Comparison of ENCODE assay signal across 9 mouse cellular contexts in the genomic region with DNA sequence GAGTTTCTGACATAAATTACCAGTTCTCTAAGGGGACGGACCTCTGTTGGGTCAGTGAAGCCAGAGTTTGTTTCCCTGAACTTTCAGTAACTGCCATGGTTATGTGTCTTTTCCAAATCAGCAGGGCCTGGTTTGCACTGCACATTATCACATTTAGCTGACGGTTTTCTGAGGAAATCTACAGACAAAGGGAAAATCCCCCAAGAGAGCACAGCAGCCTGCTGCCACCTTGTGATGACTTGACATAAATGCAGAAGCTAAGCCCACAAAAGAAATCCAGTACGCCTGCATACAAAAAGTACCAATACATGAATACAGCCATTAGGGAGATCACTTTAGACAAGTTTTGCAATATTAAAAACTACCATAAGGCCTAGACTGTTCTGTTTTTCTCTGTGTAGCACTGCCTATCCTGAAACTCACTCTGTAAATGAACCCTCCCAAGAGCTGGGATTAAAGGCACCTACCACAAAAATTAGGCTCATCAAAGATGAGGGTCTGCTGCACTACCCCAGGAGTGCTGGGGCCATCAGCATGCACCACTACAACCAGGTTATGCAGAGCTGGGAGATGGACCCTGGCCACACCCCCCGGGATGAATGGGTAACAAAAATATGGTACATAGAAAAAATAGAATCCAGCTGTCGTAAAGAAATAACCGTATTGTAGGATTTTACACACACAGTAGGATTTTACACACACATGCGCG. TPM values are rescaled to one million over a fixed set of nuclear protein-coding genes. Genes with fewer than 3 reads are reported as not detected.
A peak's percentile ranks its signal among the peaks of the same experiment; 100 is the strongest.
DNase-seq lines count a peak whose midpoint lies in the region; ATAC-seq and TF ChIP-seq lines count a peak whose summit lies in the region.
"Had no signal": no experiment of that assay in that cellular context is flagged by ENCODE, and none has a peak within 500 bp of the region (broad histone marks: within the 10 kb centered on the region; RNA-seq: fewer than 3 reads in every experiment).

No protein-coding gene starts in this region.

- H3K79me2 ChIP-seq in heart, adult 2 months (replicated peaks; ENCODE audit: control insufficient read depth, insufficient read depth, low read length): no peaks in the 10 kb centered on the region

- H3K4me2 ChIP-seq in heart, embryonic 11.5 days: no peak overlapping the region
- H3K4me2 ChIP-seq in forebrain, embryonic 16.5 days (ENCODE audit: low read length): no peak overlapping the region

- no peak overlapping the region for H3K9ac ChIP-seq in heart, adult 2 months (ENCODE audit: low read depth, low read length)
- H3K9ac ChIP-seq in heart, embryonic 11.5 days (ENCODE audit: low read depth, low read length): no peak overlapping the region
- H3K9ac ChIP-seq in forebrain, embryonic 16.5 days (replicated peaks; ENCODE audit: low read depth, low read length): peak overlapping the region; percentile 18

- no peak for DNase-seq in heart, adult 2 months
- DNase-seq in NIH3T3 (ENCODE audit: low read depth): peak; percentile 68
- DNase-seq in layer of hippocampus, adult 9-10 months (ENCODE audit: low spot score): peak; percentile 39
- DNase-seq in retina, embryonic 14.5 days (ENCODE audit: low spot score): peak; percentile 70
- no peak for DNase-seq in thymus, postnatal 25 days
- no peak for DNase-seq in T-cell, adult 2 months (ENCODE audit: low spot score)

- intact Hi-C loops in heart, adult 2 months (cut with DNase I): no loop called here

- no peaks in the 10 kb centered on the region for H3K36me3 ChIP-seq in heart, adult 2 months (ENCODE audit: control insufficient read depth, insufficient read depth, low read length)
- H3K36me3 ChIP-seq in heart, embryonic 11.5 days (ENCODE audit: control insufficient read depth, insufficient read depth, low read length): peaks cover 20% of the 10 kb centered on the region
- 0 out of 2 replicates have a peak, but pooled peaks cover 2% of the 10 kb centered on the region for H3K36me3 ChIP-seq in forebrain, embryonic 16.5 days (ENCODE audit: control insufficient read depth, insufficient read depth)

- TF ChIP-seq CTCF in heart, adult 2 months (IDR thresholded peaks at IDR 0.05): peak; percentile 52

- H3K4me1 ChIP-seq in heart, adult 2 months (ENCODE audit: control insufficient read depth, insufficient read depth, low read length): no peaks in the 10 kb centered on the region
- no peaks in the 10 kb centered on the region for H3K4me1 ChIP-seq in heart, embryonic 11.5 days (ENCODE audit: control insufficient read depth, insufficient read depth, low read length)
- H3K4me1 ChIP-seq in forebrain, embryonic 16.5 days (replicated peaks; ENCODE audit: control insufficient read depth, insufficient read depth, low read length): 0 out of 2 replicates have a peak, but pooled peaks cover 2% of the 10 kb centered on the region

- ATAC-seq in heart, embryonic 11.5 days (replicated peaks; ENCODE audit: insufficient number of reproducible peaks, low FRiP score, low TSS enrichment): no peak
- peak; percentile 93 for ATAC-seq in forebrain, embryonic 16.5 days

- no peak for TF ChIP-seq EP300 in heart, adult 2 months (IDR thresholded peaks at IDR 0.05; ENCODE audit: insufficient read depth, low read depth, low read length)

- H3K27me3 ChIP-seq in heart, adult 2 months (ENCODE audit: control insufficient read depth, insufficient read depth, low read length): no peaks in the 10 kb centered on the region
- no peaks in the 10 kb centered on the region for H3K27me3 ChIP-seq in heart, embryonic 11.5 days (ENCODE audit: control insufficient read depth, insufficient read depth, low read length)
- no peaks in the 10 kb centered on the region for H3K27me3 ChIP-seq in forebrain, embryonic 16.5 days (replicated peaks; ENCODE audit: control insufficient read depth, insufficient read depth, low read length)

- TF ChIP-seq POLR2A in heart, adult 2 months (IDR thresholded peaks at IDR 0.05; ENCODE audit: insufficient read depth, low read depth, low read length): no peak

- H3K9me3 ChIP-seq in heart, embryonic 11.5 days (replicated peaks; ENCODE audit: control insufficient read depth, low read length): no peaks in the 10 kb centered on the region
- H3K9me3 ChIP-seq in forebrain, embryonic 16.5 days (ENCODE audit: control insufficient read depth, low read length): no peaks in the 10 kb centered on the region

- H3K4me3 ChIP-seq in heart, adult 2 months: no peak overlapping the region
- no peak overlapping the region for H3K4me3 ChIP-seq in heart, embryonic 11.5 days (ENCODE audit: low read depth, low read length)
- H3K4me3 ChIP-seq in forebrain, embryonic 16.5 days (replicated peaks; ENCODE audit: low read length): no peak overlapping the region

- WGBS in heart, adult 2 months: 85% methylated on average over 8 of the region's 8 CpGs
- 79% methylated on average over 8 of the region's 8 CpGs for whole genome bisulfite sequencing in heart, embryonic 11.5 days (ENCODE audit: insufficient replicate concordance)
- WGBS in forebrain, embryonic 16.5 days: 75% methylated on average over 8 of the region's 8 CpGs

- no peak overlapping the region for H3K27ac ChIP-seq in heart, adult 2 months
- H3K27ac ChIP-seq in heart, embryonic 11.5 days (ENCODE audit: low read depth, low read length): no peak overlapping the region
- H3K27ac ChIP-seq in forebrain, embryonic 16.5 days (ENCODE audit: low read length): peak overlapping the region; percentile 45

RNA-seq across cellular contexts. Expression of a gene that starts 11.4 kb away (rescaled TPM):
- total RNA-seq in heart, adult 2 months (2021): not detected
- not detected in 2 replicates for polyA plus RNA-seq in heart, adult 2 months (2012; rRNA removed)
- polyA plus RNA-seq in heart, embryonic 11.5 days (2014; fragmentation: Nextera tagmentation; extraction: Ambion mirVana): not detected in 2 replicates
- polyA plus RNA-seq in forebrain, embryonic 16.5 days (2015; fragmentation: Nextera tagmentation; extraction: Ambion mirVana): not detected in 2 replicates
- total RNA-seq: neutrophil, adult 5-6 weeks had no signal

RNA-seq across cellular contexts. Expression of a gene that starts 18.3 kb away (rescaled TPM):
- 1 to 10 TPM; 4.3 to 5.4 TPM for total RNA-seq in heart, adult 2 months (2021)
- polyA plus RNA-seq in heart, adult 2 months (2012; rRNA removed): 3.5 and 7.5 TPM in 2 replicates
- polyA plus RNA-seq in heart, embryonic 11.5 days (2014; fragmentation: Nextera tagmentation; extraction: Ambion mirVana): 142 and 153 TPM in 2 replicates
- 48.3 and 51.7 TPM in 2 replicates for polyA plus RNA-seq in forebrain, embryonic 16.5 days (2015; fragmentation: Nextera tagmentation; extraction: Ambion mirVana)

Comparison
In these comparisons a context has a peak if more than half of its experiments do, and no peak if none do; other contexts are left out.
1. DNase-seq: peak in NIH3T3 (single experiment), layer of hippocampus, adult 9-10 months (single experiment) and retina, embryonic 14.5 days (single experiment); none in heart, adult 2 months (0 of 2), thymus, postnatal 25 days (single experiment) and T-cell, adult 2 months (single experiment).